In the genomic region with DNA sequence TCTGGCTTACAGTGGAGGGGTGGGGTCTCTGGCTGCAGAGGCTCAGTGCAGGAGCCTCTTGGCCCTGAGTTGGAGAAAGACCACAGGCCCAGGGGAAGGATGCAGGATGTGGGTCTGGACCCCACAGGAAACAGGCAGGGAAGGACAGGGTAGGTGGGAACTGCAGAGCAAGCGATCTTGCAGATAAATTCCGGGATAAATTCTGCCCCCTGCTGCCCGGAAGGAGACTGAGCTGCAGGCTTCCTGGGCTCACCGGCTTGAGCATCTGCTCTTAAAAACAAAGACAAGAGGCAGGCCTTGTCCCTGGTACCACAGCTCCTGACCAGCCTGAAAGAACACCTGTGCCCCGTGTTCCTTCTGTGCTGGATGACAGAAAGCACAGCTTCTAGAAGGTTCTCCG, we compare ENCODE assay signal across 8 mouse cellular contexts.
A peak's percentile ranks its signal among the peaks of the same experiment; 100 is the strongest.
DNase-seq lines count a peak whose midpoint lies in the region; ATAC-seq and TF ChIP-seq lines count a peak whose summit lies in the region.

No protein-coding gene starts in this region.

- H3K9me3 ChIP-seq in ES-Bruce4 (replicated peaks; ENCODE audit: control insufficient read depth, insufficient read depth, low read length, poor library complexity, severe bottlenecking): no peaks in the 10 kb centered on the region
- H3K9me3 ChIP-seq in kidney, embryonic 15.5 days (replicated peaks): no peaks in the 10 kb centered on the region; the same call in 1 of the 2 replicates

- TF ChIP-seq CTCF in gastrocnemius, adult 2 months (IDR thresholded peaks at IDR 0.05): 0 out of 2 replicates have a peak, but pooled peaks have one; percentile 19
- peak; percentile 63 for TF ChIP-seq CTCF in ES-Bruce4 (IDR thresholded peaks at IDR 0.05; ENCODE audit: low read depth, low read length)

- 17% methylated on average over 6 of the region's 6 CpGs for WGBS in kidney, embryonic 15.5 days

- TF ChIP-seq EP300 in ES-Bruce4 (IDR thresholded peaks at IDR 0.05; ENCODE audit: insufficient read depth, low read depth, low read length): no peak

- H3K27me3 ChIP-seq in ES-Bruce4 (ENCODE audit: control insufficient read depth, insufficient read depth, low read length, poor library complexity, severe bottlenecking): no peaks in the 10 kb centered on the region
- no peaks in the 10 kb centered on the region for H3K27me3 ChIP-seq in kidney, embryonic 15.5 days

- H3K4me2 ChIP-seq in kidney, embryonic 15.5 days: no peak overlapping the region

- no peak for DNase-seq in gastrocnemius, adult 2 months
- DNase-seq in gastrocnemius, postnatal 36 days: no peak
- DNase-seq in embryo, embryonic 11 days: peak; percentile 72
- peak; percentile 57 for DNase-seq in mesoderm, embryonic 11.5 days (ENCODE audit: low read depth, low spot score)
- no peak for DNase-seq in spleen, adult 18-20 months
- DNase-seq in gastrocnemius, postnatal 25 days: no peak

- no peak overlapping the region for H3K4me3 ChIP-seq in gastrocnemius, adult 2 months
- no peak overlapping the region for H3K4me3 ChIP-seq in ES-Bruce4 (ENCODE audit: low read depth, low read length)
- H3K4me3 ChIP-seq in kidney, embryonic 15.5 days (replicated peaks): no peak overlapping the region

- no peaks in the 10 kb centered on the region for H3K4me1 ChIP-seq in ES-Bruce4 (ENCODE audit: control insufficient read depth, insufficient read depth, low read length)
- 0 out of 2 replicates have a peak, but pooled peaks cover 5% of the 10 kb centered on the region for H3K4me1 ChIP-seq in kidney, embryonic 15.5 days

- 0 out of 2 replicates have a peak, but pooled peaks have one; percentile 9 for ATAC-seq in kidney, embryonic 15.5 days (replicated peaks; ENCODE audit: low FRiP score)

- no peak overlapping the region for H3K9ac ChIP-seq in ES-Bruce4 (ENCODE audit: low read depth, poor library complexity, severe bottlenecking)
- no peak overlapping the region for H3K9ac ChIP-seq in kidney, embryonic 15.5 days

- H3K36me3 ChIP-seq in ES-Bruce4 (ENCODE audit: control insufficient read depth, insufficient read depth, low read length, poor library complexity, severe bottlenecking): no peaks in the 10 kb centered on the region
- no peaks in the 10 kb centered on the region for H3K36me3 ChIP-seq in kidney, embryonic 15.5 days

- intact Hi-C loops in gastrocnemius, adult 2 months (cut with DNase I): no loop called here
- intact Hi-C loops in gastrocnemius, postnatal 36 days (cut with DNase I): no loop called here

- TF ChIP-seq POLR2A in ES-Bruce4 (IDR thresholded peaks at IDR 0.05; ENCODE audit: insufficient read depth, low read length): no peak

- no peak overlapping the region for H3K27ac ChIP-seq in gastrocnemius, adult 2 months
- H3K27ac ChIP-seq in ES-Bruce4 (ENCODE audit: insufficient read depth, low read length): no peak overlapping the region
- H3K27ac ChIP-seq in kidney, embryonic 15.5 days: no peak overlapping the region

Comparison
In these comparisons a context has a peak if more than half of its experiments do, and no peak if none do; other contexts are left out.
1. DNase-seq: peak in embryo, embryonic 11 days (single experiment) and mesoderm, embryonic 11.5 days (single experiment); none in gastrocnemius, adult 2 months (single experiment), gastrocnemius, postnatal 36 days (0 of 2), spleen, adult 18-20 months (0 of 2) and gastrocnemius, postnatal 25 days (single experiment).